Comparison of ENCODE assay signal across 8 mouse cellular contexts in the genomic region with DNA sequence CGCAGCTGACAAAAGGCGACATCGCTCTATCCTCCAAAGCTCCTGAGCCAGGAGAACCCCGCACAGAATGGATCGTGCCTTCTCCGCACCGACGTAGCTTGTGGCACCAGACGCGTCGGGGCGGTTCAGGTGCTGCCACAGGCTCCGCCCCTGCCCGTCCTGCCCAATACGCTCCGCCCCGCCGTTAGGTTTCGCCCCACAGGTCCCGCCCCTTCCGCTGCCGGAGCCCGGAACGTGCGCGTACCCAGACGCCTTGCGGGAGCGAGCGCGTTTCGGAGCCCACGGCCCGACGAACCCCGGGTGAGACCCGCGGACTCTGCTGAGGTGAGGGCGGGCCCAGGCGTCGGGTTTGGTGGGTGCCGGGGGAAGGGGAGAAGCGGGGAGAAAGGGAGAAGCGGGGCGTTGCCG. TPM values are rescaled to one million over a fixed set of nuclear protein-coding genes. Genes with fewer than 3 reads are reported as not detected.
DNase-seq lines count a peak whose midpoint lies in the region; ATAC-seq and TF ChIP-seq lines count a peak whose summit lies in the region.

Gene Nfrkb (plus strand): TSS at position 246 of the 408 bp plus-strand sequence.

- in situ Hi-C loops in CH12.LX (cut with MboI; ENCODE audit: low pct_ligation_motif_present, low pct_unique_long_range_greater_than_20kb, low sequenced_read_pairs): no loop called here

- no peak for TF ChIP-seq RAD21 in CH12.LX (IDR thresholded peaks at IDR 0.05; ENCODE audit: low read depth, low read length)

- H3K4me2 ChIP-seq in CH12.LX (ENCODE audit: insufficient read depth, low read depth, poor library complexity, severe bottlenecking): peak within 1 kb of the TSS; percentile 88
- H3K4me2 ChIP-seq in forebrain, embryonic 11.5 days (ENCODE audit: low read depth, low read length, severe bottlenecking): peak within 1 kb of the TSS; percentile 58
- peak within 1 kb of the TSS; percentile 89 for H3K4me2 ChIP-seq in heart, embryonic 16.5 days (ENCODE audit: low read depth, low read length)
- peak within 1 kb of the TSS; percentile 81 for H3K4me2 ChIP-seq in liver, embryonic 15.5 days
- peak within 1 kb of the TSS; percentile 77 for H3K4me2 ChIP-seq in neural tube, embryonic 12.5 days (replicated peaks)

- H3K36me3 ChIP-seq in CH12.LX (replicated peaks in 1 of 2; ENCODE audit: control insufficient read depth in 1 of 2, insufficient read depth in 1 of 2, low read length in 1 of 2): peaks cover 10 to 26% of the 10 kb centered on the region in 2 experiments
- H3K36me3 ChIP-seq in forebrain, embryonic 11.5 days (ENCODE audit: control insufficient read depth, insufficient read depth, low read length): peaks cover 2% of the 10 kb centered on the region; the same call in 1 of the 2 replicates
- peaks cover 2% of the 10 kb centered on the region; the same call in 1 of the 2 replicates for H3K36me3 ChIP-seq in heart, embryonic 16.5 days (ENCODE audit: control insufficient read depth, insufficient read depth)
- peaks cover 9% of the 10 kb centered on the region for H3K36me3 ChIP-seq in liver, embryonic 15.5 days (replicated peaks)
- peaks cover 20% of the 10 kb centered on the region for H3K36me3 ChIP-seq in neural tube, embryonic 12.5 days

- H3K9me3 ChIP-seq in CH12.LX (replicated peaks; ENCODE audit: low read length): no peaks in the 10 kb centered on the region
- no peaks in the 10 kb centered on the region for H3K9me3 ChIP-seq in forebrain, embryonic 11.5 days (ENCODE audit: control insufficient read depth, low read length)
- no peaks in the 10 kb centered on the region for H3K9me3 ChIP-seq in heart, embryonic 16.5 days (replicated peaks; ENCODE audit: control insufficient read depth, low read length)
- H3K9me3 ChIP-seq in liver, embryonic 15.5 days (replicated peaks): no peaks in the 10 kb centered on the region
- no peaks in the 10 kb centered on the region for H3K9me3 ChIP-seq in neural tube, embryonic 12.5 days

- H3K27me3 ChIP-seq in CH12.LX (replicated peaks): no peaks in the 10 kb centered on the region
- no peaks in the 10 kb centered on the region for H3K27me3 ChIP-seq in forebrain, embryonic 11.5 days (ENCODE audit: control insufficient read depth, insufficient read depth, low read length)
- H3K27me3 ChIP-seq in heart, embryonic 16.5 days (ENCODE audit: control insufficient read depth, insufficient read depth, low read length): no peaks in the 10 kb centered on the region
- no peaks in the 10 kb centered on the region for H3K27me3 ChIP-seq in liver, embryonic 15.5 days
- no peaks in the 10 kb centered on the region for H3K27me3 ChIP-seq in neural tube, embryonic 12.5 days (replicated peaks)

- no peak within 1 kb of the TSS for H3K27ac ChIP-seq in CH12.LX (ENCODE audit: insufficient read depth, low read depth)
- no peak within 1 kb of the TSS for H3K27ac ChIP-seq in forebrain, embryonic 11.5 days (ENCODE audit: low read depth, low read length)
- H3K27ac ChIP-seq in heart, embryonic 16.5 days (ENCODE audit: low read length): peak within 1 kb of the TSS; percentile 49
- H3K27ac ChIP-seq in liver, embryonic 15.5 days (replicated peaks): peak within 1 kb of the TSS; percentile 73
- H3K27ac ChIP-seq in neural tube, embryonic 12.5 days: peak within 1 kb of the TSS; percentile 37; the same call in 1 of the 2 replicates

- peaks cover 28% of the 10 kb centered on the region for H3K79me2 ChIP-seq in CH12.LX (replicated peaks; ENCODE audit: control insufficient read depth, extremely low read depth, insufficient read depth, poor library complexity, severe bottlenecking)

- 0% methylated on average over 38 of the region's 46 CpGs for WGBS in forebrain, embryonic 11.5 days
- WGBS in heart, embryonic 16.5 days: under 1% methylated on average over 44 of the region's 46 CpGs
- under 1% methylated on average over 46 of the region's 46 CpGs for WGBS in liver, embryonic 15.5 days (ENCODE audit: insufficient replicate concordance)
- WGBS in neural tube, embryonic 12.5 days: 1% methylated on average over 43 of the region's 46 CpGs

- H3K4me1 ChIP-seq in CH12.LX (ENCODE audit: control insufficient read depth in 1 of 2, insufficient read depth in 2 of 2): peaks cover 3 to 27% of the 10 kb centered on the region in 2 experiments
- peaks cover 6% of the 10 kb centered on the region for H3K4me1 ChIP-seq in forebrain, embryonic 11.5 days (replicated peaks; ENCODE audit: control insufficient read depth, insufficient read depth, low read length)
- H3K4me1 ChIP-seq in heart, embryonic 16.5 days (ENCODE audit: control insufficient read depth, insufficient read depth, low read length): peaks cover 10% of the 10 kb centered on the region
- peaks cover 22% of the 10 kb centered on the region for H3K4me1 ChIP-seq in liver, embryonic 15.5 days (replicated peaks)
- peaks cover 15% of the 10 kb centered on the region for H3K4me1 ChIP-seq in neural tube, embryonic 12.5 days

- peak within 1 kb of the TSS; percentile 75 to 87 (median 83) for H3K4me3 ChIP-seq in CH12.LX (replicated peaks in 1 of 3; ENCODE audit: low read depth in 2 of 3, low read length in 2 of 3, poor library complexity in 1 of 3)
- H3K4me3 ChIP-seq in forebrain, embryonic 11.5 days (ENCODE audit: low read depth, low read length): peak within 1 kb of the TSS; percentile 85
- H3K4me3 ChIP-seq in heart, embryonic 16.5 days (ENCODE audit: low read length): peak within 1 kb of the TSS; percentile 92
- peak within 1 kb of the TSS; percentile 84 for H3K4me3 ChIP-seq in liver, embryonic 15.5 days (replicated peaks)
- peak within 1 kb of the TSS; percentile 94 for H3K4me3 ChIP-seq in neural tube, embryonic 12.5 days

- H3K9ac ChIP-seq in CH12.LX (ENCODE audit: insufficient read depth, low read depth): peak within 1 kb of the TSS; percentile 76
- peak within 1 kb of the TSS; percentile 82 for H3K9ac ChIP-seq in forebrain, embryonic 11.5 days (ENCODE audit: low read length)
- H3K9ac ChIP-seq in heart, embryonic 16.5 days (ENCODE audit: low read length): peak within 1 kb of the TSS; percentile 93
- peak within 1 kb of the TSS; percentile 90 for H3K9ac ChIP-seq in liver, embryonic 15.5 days
- peak within 1 kb of the TSS; percentile 88 for H3K9ac ChIP-seq in neural tube, embryonic 12.5 days

- dilution Hi-C loops in CH12.LX (cut with MboI; ENCODE audit: extremely low pct_ligation_motif_present, extremely low pct_unique_long_range_greater_than_20kb, low sequenced_read_pairs): no loop called here

- DNase-seq in CH12.LX (ENCODE audit: extremely low read depth): peak; percentile 91
- peak; percentile 87 for DNase-seq in c-Kit-positive CD71-positive TER-119-negative erythroid progenitor cells, embryonic 14.5 days (ENCODE audit: low read depth)
- peak; percentile 97 for DNase-seq in forebrain, embryonic 11.5 days (ENCODE audit: low spot score)
- DNase-seq in kidney, postnatal 36 days: peak; percentile 96 to 99
- peak; percentile 85 for DNase-seq in telencephalon, adult 2 months (ENCODE audit: low read depth, low spot score)

- TF ChIP-seq POLR2A in CH12.LX (IDR thresholded peaks at IDR 0.05; ENCODE audit: low read depth, low read length): peak; percentile 92

- no peak for TF ChIP-seq CTCF in CH12.LX (conservative IDR thresholded peaks at IDR 0.05 in 1 of 2, IDR thresholded peaks at IDR 0.05 in 1 of 2; ENCODE audit: low read depth in 2 of 2, low read length in 2 of 2)

- ATAC-seq in forebrain, embryonic 11.5 days (replicated peaks; ENCODE audit: low FRiP score): peak; percentile 98
- peak; percentile 97 for ATAC-seq in heart, embryonic 16.5 days (replicated peaks; ENCODE audit: extremely low read depth, insufficient read depth, low FRiP score)
- peak; percentile 93 for ATAC-seq in liver, embryonic 15.5 days (ENCODE audit: insufficient read depth)
- peak; percentile 98 for ATAC-seq in neural tube, embryonic 12.5 days (ENCODE audit: low FRiP score, low read depth)

- no peak for TF ChIP-seq EP300 in CH12.LX (IDR thresholded peaks at IDR 0.05; ENCODE audit: low read length)

TF ChIP-seq in CH12.LX, 34 proteins besides CTCF, POLR2A, EP300 and RAD21 (continues in another document):
- TF ChIP-seq MAX (IDR thresholded peaks at IDR 0.05; ENCODE audit: low read length): no peak
- TF ChIP-seq NRF1 (IDR thresholded peaks at IDR 0.05; ENCODE audit: low read depth, low read length): 0 out of 2 replicates have a peak, but pooled peaks have one; percentile 13
- TF ChIP-seq MAZ (IDR thresholded peaks at IDR 0.05; ENCODE audit: low read depth, low read length): 0 out of 2 replicates have a peak, but pooled peaks have one; percentile 41
- TF ChIP-seq IRF4 (IDR thresholded peaks at IDR 0.05; ENCODE audit: low read depth, low read length): peak; percentile 27; the same call in 1 of the 2 replicates
- no peak for TF ChIP-seq E2F4 (IDR thresholded peaks at IDR 0.05; ENCODE audit: insufficient replicate concordance, low read depth, low read length)
- TF ChIP-seq ZMIZ1 (IDR thresholded peaks at IDR 0.05; ENCODE audit: low read depth, low read length): peak; percentile 90
- no peak for TF ChIP-seq UBTF (IDR thresholded peaks at IDR 0.05; ENCODE audit: low read depth, low read length)
- no peak for TF ChIP-seq USF2 (conservative IDR thresholded peaks at IDR 0.05; ENCODE audit: low read depth, low read length)
- no peak for TF ChIP-seq ZKSCAN1 (IDR thresholded peaks at IDR 0.05; ENCODE audit: borderline replicate concordance, low read depth, low read length)
- peak; percentile 71; the same call in 1 of the 2 replicates for TF ChIP-seq POLR2AphosphoS2 (IDR thresholded peaks at IDR 0.05; ENCODE audit: low read depth, low read length)
- TF ChIP-seq CHD1 (IDR thresholded peaks at IDR 0.05; ENCODE audit: low read depth, low read length): no peak
- no peak for TF ChIP-seq KAT2A (IDR thresholded peaks at IDR 0.05; ENCODE audit: insufficient replicate concordance, low read length)
- no peak for TF ChIP-seq SMC3 (IDR thresholded peaks at IDR 0.05; ENCODE audit: low read depth, low read length)
- no peak for TF ChIP-seq JUND (conservative IDR thresholded peaks at IDR 0.05; ENCODE audit: low read depth, low read length)
- no peak for TF ChIP-seq RCOR1 (conservative IDR thresholded peaks at IDR 0.05; ENCODE audit: low read depth, low read length)
- TF ChIP-seq PAX5 (IDR thresholded peaks at IDR 0.05; ENCODE audit: low read length): no peak
- TF ChIP-seq BHLHE40 (IDR thresholded peaks at IDR 0.05; ENCODE audit: low read depth, low read length): peak; percentile 51; the same call in 1 of the 2 replicates
- TF ChIP-seq ELF1 (IDR thresholded peaks at IDR 0.05; ENCODE audit: low read depth, low read length): peak; percentile 45; the same call in 1 of the 2 replicates

RNA-seq across cellular contexts. Expression of gene Nfrkb, which starts in this region (rescaled TPM):
- total RNA-seq in CH12.LX (2012; rRNA removed): 15.6 and 17.0 TPM in 2 replicates
- total RNA-seq in CH12.LX (2014; rRNA removed): 15.2 and 15.5 TPM in 2 replicates
- polyA plus RNA-seq in CH12.LX (2012; ENCODE audit: insufficient read length, low read depth): 20.1 and 22.0 TPM in 2 replicates
- 25.6 and 25.7 TPM in 2 replicates for polyA plus RNA-seq in forebrain, embryonic 11.5 days (2014; fragmentation: Nextera tagmentation; extraction: Ambion mirVana)
- polyA plus RNA-seq in heart, embryonic 16.5 days (2015; fragmentation: Nextera tagmentation; extraction: Ambion mirVana): 13.4 and 13.9 TPM in 2 replicates
- polyA plus RNA-seq in liver, embryonic 15.5 days (2015; fragmentation: Nextera tagmentation; extraction: Ambion mirVana): 5.7 and 6.1 TPM in 2 replicates
- 28.0 and 28.1 TPM in 2 replicates for polyA plus RNA-seq in neural tube, embryonic 12.5 days (2016; fragmentation: Nextera tagmentation; extraction: Ambion mirVana)

Comparison
In these comparisons a context has a peak if more than half of its experiments do, and no peak if none do; other contexts are left out.
1. H3K27ac ChIP-seq: peak in heart, embryonic 16.5 days (single experiment), liver, embryonic 15.5 days (single experiment) and neural tube, embryonic 12.5 days (single experiment); none in CH12.LX (single experiment) and forebrain, embryonic 11.5 days (single experiment).
2. Peak in every context shown above with its lines, with median percentiles within 50 percentile points of each other: DNase-seq, H3K4me2 ChIP-seq, H3K4me3 ChIP-seq, H3K9ac ChIP-seq and ATAC-seq.